Mouse (Mus musculus): ENCODE results near the gene Fam208b.

GRCm38 (mm10) chr13:3538223-3538968, 72.5 kb downstream of the Fam208b start:
- TF ChIP-seq MAX (IDR thresholded peaks at IDR 0.05) (no peak), USF1 (IDR thresholded peaks at IDR 0.05; ENCODE audit: low read depth) (no peak), CTCF (IDR thresholded peaks at IDR 0.05; ENCODE audit: control insufficient read depth, insufficient read depth, insufficient read length) (no peak), MYOG (IDR thresholded peaks at IDR 0.05; ENCODE audit: control insufficient read depth, extremely low read depth, insufficient read length) (no peak), CEBPB (IDR thresholded peaks at IDR 0.05; ENCODE audit: low read depth) (no peak), FOSL1 (IDR thresholded peaks at IDR 0.05; ENCODE audit: insufficient read depth, low read length, poor library complexity, severe bottlenecking) (no peak)

Data from C2C12 (cell line).